Mouse (Mus musculus) olfactory bulb, adult 2 months (tissue): Measurements from ENCODE around the gene Olig3.

Experiments used
- CTCF ChIP-seq: fragments of 200-500 bp; IDR thresholded peaks from 2 replicates; pipeline ENCODE4 v1.5.1; 2012; ENCODE audit warnings: low read depth, mild to moderate bottlenecking, low read length, moderate library complexity; ENCODE audit not compliant: insufficient read depth
- POLR2A ChIP-seq: fragments of 200-500 bp; IDR thresholded peaks from 2 replicates; pipeline ENCODE4 v1.6.1; 2012; ENCODE audit warnings: mild to moderate bottlenecking, low read depth, low read length, moderate library complexity; ENCODE audit not compliant: insufficient read depth

DNA sequence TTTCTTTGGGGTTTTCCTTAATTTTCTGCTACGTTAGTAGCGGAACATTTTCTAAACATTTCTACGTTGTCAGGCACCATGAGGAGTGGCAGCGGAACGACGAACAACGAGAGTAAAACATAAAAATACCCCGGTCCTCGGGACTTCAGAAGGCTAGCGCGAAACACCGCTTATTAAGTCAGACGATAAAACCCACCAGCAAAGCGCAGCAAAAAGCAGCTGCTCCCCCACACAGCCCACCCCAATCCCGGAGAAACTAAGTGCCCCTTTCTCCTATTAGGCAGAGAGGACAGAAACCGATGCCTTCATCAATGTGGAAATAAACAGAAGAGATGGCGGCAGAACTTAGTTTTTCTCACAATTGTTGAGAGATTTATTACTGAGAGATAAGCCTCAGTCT, 6.5 kb downstream of the Olig3 start:
- TF ChIP-seq CTCF (no peak), POLR2A (no peak)
